Mouse (Mus musculus): Measurements from ENCODE around the gene St6gal2.

- TF ChIP-seq CTCF (IDR thresholded peaks at IDR 0.05; ENCODE audit: borderline replicate concordance, insufficient read depth, low read length), result no peak
- TF ChIP-seq POLR2A (IDR thresholded peaks at IDR 0.05; ENCODE audit: low read depth, low read length), result no peak
These were observed 974 bp downstream of the St6gal2 start for GRCm38 (mm10) chr17:55446185-55446527.

All from embryonic fibroblast, embryonic 13.5 days (primary cell).